Mouse (Mus musculus) heart, adult 2 months (tissue): ENCODE measurements around the gene Fam13a.

ENCODE experiments used
- CTCF ChIP-seq: fragments of 200-600 bp; IDR thresholded peaks from 2 replicates; pipeline ENCODE4 v1.8.1; 2022; ENCODE audit warnings: antibody characterized with exemption, mild to moderate bottlenecking, moderate library complexity
- POLR2A ChIP-seq: fragments of 200-500 bp; IDR thresholded peaks from 2 replicates; pipeline ENCODE4 v1.6.1; 2011; ENCODE audit warnings: mild to moderate bottlenecking, low read depth, low read length, control low read depth; ENCODE audit not compliant: insufficient read depth

DNA sequence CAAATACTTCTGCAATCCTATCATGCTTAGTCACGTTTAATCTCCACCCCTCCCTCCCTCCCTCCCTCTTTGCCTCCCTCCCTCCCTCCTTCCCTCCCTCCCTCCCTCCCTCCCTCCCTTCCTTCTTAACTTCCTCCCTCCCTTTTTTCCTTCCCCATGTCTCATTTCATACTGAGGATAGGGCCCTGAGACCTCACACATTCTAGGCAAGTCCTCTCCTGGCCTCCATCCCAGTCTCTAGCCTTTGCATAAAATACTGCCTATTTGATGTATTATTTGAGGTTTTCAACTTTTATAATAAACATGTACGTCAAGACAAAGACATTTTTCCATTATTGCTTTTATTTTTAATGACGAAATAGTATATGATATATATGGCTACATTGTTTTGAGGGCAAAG is 110.8 kb downstream of the Fam13a start:
- no peak for TF ChIP-seq CTCF
- no peak for TF ChIP-seq POLR2A
